Mouse (Mus musculus): Measurements from ENCODE around the gene Sntb2. TPM values are rescaled to one million over a fixed set of nuclear protein-coding genes. Genes with fewer than 3 reads are reported as not detected.

Gene Sntb2
- polyA plus RNA-seq, 1 experiment from 2014 or later = 7.4 TPM

DNA sequence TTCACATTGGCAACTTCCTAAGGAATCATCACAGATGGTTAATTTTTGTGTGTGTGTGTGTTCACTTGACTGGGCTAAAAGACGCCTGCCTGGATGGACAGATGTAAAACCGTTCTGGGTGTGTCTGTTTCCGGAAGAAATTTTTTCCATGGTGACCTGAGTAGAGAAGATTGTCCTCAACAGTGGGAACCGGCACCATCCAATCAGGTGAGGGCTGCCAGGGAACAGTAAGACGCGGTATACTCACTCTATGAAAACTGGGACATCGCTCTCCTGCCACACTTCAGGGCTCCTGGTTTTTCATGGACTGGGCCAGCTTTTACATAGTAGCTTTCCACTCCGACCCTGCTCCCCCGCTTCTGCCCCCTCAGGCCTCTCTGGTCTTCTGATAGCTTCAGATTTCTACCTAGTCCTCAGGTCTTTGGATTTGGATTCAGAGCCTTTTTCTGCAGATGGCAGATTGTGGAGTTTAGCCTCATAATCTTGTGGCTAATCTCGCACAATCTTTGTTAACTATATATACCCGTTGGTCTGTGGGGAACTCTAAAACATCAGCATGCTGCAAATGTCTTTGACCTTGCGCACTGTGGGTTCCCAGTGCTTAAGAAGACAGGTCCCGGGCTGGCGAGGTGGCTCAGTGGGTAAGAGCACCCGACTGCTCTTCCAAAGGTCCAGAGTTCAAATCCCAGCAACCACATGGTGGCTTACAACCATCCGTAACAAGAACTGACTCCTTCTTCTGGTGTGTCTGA lies 1.1 kb upstream of the Sntb2 start:
- no peak overlapping the region for H3K4me3 ChIP-seq
- WGBS = 83% methylated on average over 16 of the region's 16 CpGs
- peak; percentile 14 for DNase-seq (ENCODE audit: extremely low spot score, low spot score)
- peaks cover 42% of the 10 kb centered on the region for H3K27me3 ChIP-seq (ENCODE audit: poor library complexity, severe bottlenecking)
- no peak overlapping the region for H3K27ac ChIP-seq
- peaks cover 51% of the 10 kb centered on the region for H3K4me1 ChIP-seq
- H3K36me3 ChIP-seq (replicated peaks) = no peaks in the 10 kb centered on the region
- H3K9me3 ChIP-seq = no peaks in the 10 kb centered on the region

DNA sequence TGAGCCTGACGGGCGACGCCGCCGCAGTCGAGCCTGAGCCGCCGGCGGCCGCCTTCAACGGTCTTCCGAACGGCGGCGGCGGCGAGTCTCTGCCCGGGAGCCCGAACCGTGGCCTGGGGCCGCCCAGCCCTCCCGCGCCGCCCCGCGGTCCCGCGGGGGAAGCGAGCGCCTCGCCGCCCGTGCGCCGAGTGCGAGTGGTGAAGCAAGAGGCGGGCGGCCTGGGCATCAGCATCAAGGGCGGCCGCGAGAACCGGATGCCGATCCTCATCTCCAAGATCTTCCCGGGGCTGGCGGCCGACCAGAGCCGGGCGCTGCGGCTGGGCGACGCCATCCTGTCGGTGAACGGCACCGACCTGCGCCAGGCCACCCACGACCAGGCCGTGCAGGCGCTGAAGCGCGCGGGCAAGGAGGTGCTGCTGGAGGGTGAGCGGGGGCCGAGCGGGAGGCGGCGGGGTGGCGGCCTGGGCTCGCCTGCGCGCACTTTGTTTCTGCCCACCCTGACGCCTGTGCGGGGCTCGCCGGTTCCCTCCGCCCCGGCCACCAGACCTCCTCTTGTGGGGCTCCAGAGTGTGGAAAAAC lies 438 bp downstream of the Sntb2 start:
- H3K27ac ChIP-seq = peak overlapping the region; percentile 95
- H3K4me3 ChIP-seq = peak overlapping the region; percentile 96
- H3K36me3 ChIP-seq (replicated peaks) = no peaks in the 10 kb centered on the region
- H3K9me3 ChIP-seq = no peaks in the 10 kb centered on the region
- peak; percentile 62 for DNase-seq (ENCODE audit: extremely low spot score, low spot score)
- H3K27me3 ChIP-seq (ENCODE audit: poor library complexity, severe bottlenecking) = peaks cover 42% of the 10 kb centered on the region
- under 1% methylated on average over 76 of the region's 76 CpGs for WGBS
- peaks cover 47% of the 10 kb centered on the region for H3K4me1 ChIP-seq

DNA sequence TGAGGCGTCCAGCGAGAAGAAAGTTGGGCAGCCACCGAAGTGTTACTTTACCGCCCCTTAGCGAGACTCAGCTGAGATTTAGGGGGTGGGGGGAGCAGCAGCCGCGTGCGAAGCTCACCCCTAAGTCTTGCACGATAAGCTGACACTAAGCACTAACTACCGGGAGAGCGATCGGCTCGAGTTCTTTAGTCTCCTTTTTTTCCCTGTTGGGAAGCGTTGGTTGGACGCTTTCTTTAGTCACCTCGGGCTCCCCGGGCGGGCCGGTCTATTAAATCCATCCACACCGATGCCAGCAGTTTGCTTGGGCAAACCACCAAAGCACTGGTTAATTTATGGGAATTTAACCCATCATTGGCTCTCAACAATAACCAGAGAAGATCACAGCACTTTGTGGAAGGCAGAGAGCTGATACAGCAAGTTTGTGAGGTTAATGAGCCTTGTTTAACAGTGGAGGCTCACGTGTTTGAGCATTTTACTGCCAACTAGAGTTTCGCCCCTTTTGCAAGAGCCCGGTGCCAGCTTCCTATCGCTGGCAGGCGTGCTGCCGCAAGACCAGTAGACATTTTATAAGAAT lies 1.0 kb downstream of the Sntb2 start:
- peaks cover 37% of the 10 kb centered on the region for H3K27me3 ChIP-seq (ENCODE audit: poor library complexity, severe bottlenecking)
- peak overlapping the region; percentile 96 for H3K4me3 ChIP-seq
- H3K4me1 ChIP-seq = peaks cover 43% of the 10 kb centered on the region
- H3K9me3 ChIP-seq = no peaks in the 10 kb centered on the region
- 2% methylated on average over 26 of the region's 26 CpGs for WGBS
- peak overlapping the region; percentile 95 for H3K27ac ChIP-seq
- DNase-seq (ENCODE audit: extremely low spot score, low spot score) = peak; percentile 49
- no peaks in the 10 kb centered on the region for H3K36me3 ChIP-seq (replicated peaks)

GRCm38 (mm10) chr8:106937081-106937800 lies 1.7 kb downstream of the Sntb2 start:
- WGBS = 57% methylated on average over 14 of the region's 14 CpGs
- no peaks in the 10 kb centered on the region for H3K9me3 ChIP-seq
- H3K4me3 ChIP-seq = peak overlapping the region; percentile 96
- H3K27ac ChIP-seq = no peak overlapping the region
- peaks cover 38% of the 10 kb centered on the region for H3K4me1 ChIP-seq
- DNase-seq (ENCODE audit: extremely low spot score, low spot score) = no peak
- H3K36me3 ChIP-seq (replicated peaks) = no peaks in the 10 kb centered on the region
- peaks cover 30% of the 10 kb centered on the region for H3K27me3 ChIP-seq (ENCODE audit: poor library complexity, severe bottlenecking)

GRCm38 (mm10) chr8:106941806-106942205 lies 6.3 kb downstream of the Sntb2 start:
- no peaks in the 10 kb centered on the region for H3K9me3 ChIP-seq
- peaks cover 8% of the 10 kb centered on the region; the same call in 1 of the 2 replicates for H3K27me3 ChIP-seq (ENCODE audit: poor library complexity, severe bottlenecking)
- DNase-seq (ENCODE audit: extremely low spot score, low spot score) = no peak
- H3K27ac ChIP-seq = no peak overlapping the region
- H3K36me3 ChIP-seq (replicated peaks) = peaks cover 10% of the 10 kb centered on the region
- no peak overlapping the region for H3K4me3 ChIP-seq
- 93% methylated on average over 3 of the region's 3 CpGs for WGBS
- H3K4me1 ChIP-seq = peaks cover 17% of the 10 kb centered on the region

DNA sequence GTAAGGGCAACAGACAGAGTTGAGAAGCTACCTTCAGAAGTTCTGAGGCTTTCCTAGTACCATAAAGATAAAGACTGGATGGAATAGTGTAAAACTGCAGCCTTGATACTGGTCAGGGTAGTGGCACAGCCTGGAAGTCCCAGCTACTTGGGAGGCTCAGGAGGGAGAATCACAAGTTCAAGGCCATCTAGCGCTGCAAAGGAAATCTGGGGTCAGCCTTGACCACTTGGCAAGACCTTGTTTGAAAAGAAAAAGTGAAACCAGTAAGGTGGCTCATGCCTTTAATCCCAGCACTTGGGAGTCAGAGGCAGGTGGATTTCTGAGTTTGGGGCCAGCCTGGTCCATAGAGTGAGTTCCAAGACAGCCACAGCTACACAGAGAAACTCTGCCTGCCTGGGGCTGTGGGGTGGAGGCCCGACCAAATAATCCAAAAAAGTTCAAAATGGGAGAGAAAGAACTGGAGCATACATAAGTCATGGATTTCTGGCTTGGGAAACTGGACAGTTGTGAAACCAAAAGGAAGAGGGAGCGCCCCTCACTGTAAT lies 8.4 kb downstream of the Sntb2 start:
- Histone ChIP-seq H3K27me3 (ENCODE audit: poor library complexity, severe bottlenecking) (no peaks in the 10 kb centered on the region), H3K36me3 (replicated peaks) (peaks cover 10% of the 10 kb centered on the region), H3K27ac (no peak overlapping the region), H3K9me3 (no peaks in the 10 kb centered on the region), H3K4me3 (no peak overlapping the region), H3K4me1 (peaks cover 3% of the 10 kb centered on the region; the same call in 1 of the 2 replicates)
- 90% methylated on average over 3 of the region's 3 CpGs for WGBS
- no peak for DNase-seq (ENCODE audit: extremely low spot score, low spot score)

DNA sequence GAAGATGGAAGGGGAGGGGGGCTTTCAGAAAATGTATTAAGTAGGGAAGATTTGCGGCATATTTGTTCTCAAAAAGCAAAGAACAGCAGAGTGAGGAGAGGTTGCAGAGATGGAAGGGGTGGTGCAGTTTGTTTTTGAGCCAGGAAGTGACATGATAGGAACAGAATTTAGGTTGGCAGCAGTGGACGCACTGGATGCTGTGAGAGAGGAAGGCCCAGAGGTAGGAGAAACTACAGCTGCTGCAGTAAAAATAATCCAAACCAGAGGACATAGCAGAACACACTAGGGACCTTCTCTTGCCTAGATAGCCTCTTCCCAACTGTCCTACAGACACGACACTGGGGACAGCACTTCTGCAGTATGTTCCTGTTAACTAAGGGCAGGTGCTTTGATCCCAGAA lies 9.2 kb downstream of the Sntb2 start:
- H3K4me3 ChIP-seq = no peak overlapping the region
- peaks cover 10% of the 10 kb centered on the region for H3K36me3 ChIP-seq (replicated peaks)
- H3K27ac ChIP-seq = no peak overlapping the region
- H3K9me3 ChIP-seq = no peaks in the 10 kb centered on the region
- WGBS = 85% methylated on average over 3 of the region's 3 CpGs
- H3K4me1 ChIP-seq = peaks cover under 1% of the 10 kb centered on the region; the same call in 1 of the 2 replicates
- DNase-seq (ENCODE audit: extremely low spot score, low spot score) = no peak
- H3K27me3 ChIP-seq (ENCODE audit: poor library complexity, severe bottlenecking) = no peaks in the 10 kb centered on the region

DNA sequence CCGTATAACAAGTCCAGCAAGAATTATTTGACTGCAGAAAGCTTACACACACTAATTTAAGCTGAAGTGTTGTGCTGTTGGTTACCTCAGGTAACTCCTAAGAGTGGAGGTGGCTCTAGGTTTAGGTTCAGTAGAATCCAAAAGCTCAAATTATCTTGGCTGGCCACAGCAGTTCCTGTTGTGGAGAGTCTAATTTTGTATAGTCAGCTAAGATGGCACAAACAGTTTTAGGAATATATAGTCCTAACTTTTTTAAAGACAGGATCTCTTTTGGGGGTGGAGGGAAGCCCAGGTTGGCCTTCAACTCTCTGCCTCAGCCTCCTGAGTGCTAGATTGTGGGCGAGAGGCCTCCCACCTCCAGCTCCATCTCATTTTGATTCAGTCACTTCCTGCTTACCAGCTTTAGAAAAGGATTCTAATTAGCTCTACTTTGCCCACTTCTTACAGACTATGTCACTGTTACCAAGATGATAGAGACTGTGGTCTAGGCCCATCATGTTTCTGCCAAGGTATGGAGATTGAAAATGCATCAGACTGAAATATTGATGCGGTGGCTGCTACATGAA lies 13.2 kb downstream of the Sntb2 start:
- Histone ChIP-seq H3K27ac (no peak overlapping the region), H3K4me3 (no peak overlapping the region), H3K36me3 (replicated peaks) (peaks cover 4% of the 10 kb centered on the region), H3K4me1 (no peaks in the 10 kb centered on the region), H3K27me3 (ENCODE audit: poor library complexity, severe bottlenecking) (no peaks in the 10 kb centered on the region), H3K9me3 (no peaks in the 10 kb centered on the region)
- no peak for DNase-seq (ENCODE audit: extremely low spot score, low spot score)
- 84% methylated on average over 3 of the region's 3 CpGs for WGBS

GRCm38 (mm10) chr8:106951707-106952106 lies 16.2 kb downstream of the Sntb2 start:
- WGBS = 75% methylated on average over 4 of the region's 4 CpGs
- DNase-seq (ENCODE audit: extremely low spot score, low spot score) = no peak
- no peaks in the 10 kb centered on the region for H3K27me3 ChIP-seq (ENCODE audit: poor library complexity, severe bottlenecking)
- H3K9me3 ChIP-seq = no peaks in the 10 kb centered on the region
- no peaks in the 10 kb centered on the region for H3K4me1 ChIP-seq
- H3K36me3 ChIP-seq (replicated peaks) = no peaks in the 10 kb centered on the region
- H3K4me3 ChIP-seq = no peak overlapping the region
- no peak overlapping the region for H3K27ac ChIP-seq

DNA sequence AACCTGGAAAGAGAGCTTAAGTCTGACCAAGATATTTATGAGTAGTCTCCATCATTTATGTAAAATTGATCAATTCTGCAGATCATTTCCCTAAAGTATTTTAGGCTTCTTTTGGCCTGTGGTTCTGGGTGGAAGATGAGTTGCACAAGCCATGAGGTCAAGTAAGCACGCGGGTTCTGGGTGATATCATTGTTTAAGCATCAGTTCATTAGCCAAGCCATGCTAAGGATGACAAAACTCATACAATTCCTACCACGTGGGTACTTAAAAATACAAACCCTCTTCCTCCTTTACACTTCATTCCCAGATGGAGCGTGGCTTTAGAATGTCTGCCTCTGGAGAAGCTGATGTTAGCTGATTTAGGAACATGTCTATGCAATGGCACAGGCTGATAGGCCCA lies 18.0 kb downstream of the Sntb2 start:
- Histone ChIP-seq H3K36me3 (replicated peaks) (0 out of 2 replicates have a peak, but pooled peaks cover 3% of the 10 kb centered on the region), H3K4me3 (no peak overlapping the region), H3K27ac (no peak overlapping the region), H3K9me3 (no peaks in the 10 kb centered on the region), H3K27me3 (ENCODE audit: poor library complexity, severe bottlenecking) (no peaks in the 10 kb centered on the region), H3K4me1 (no peaks in the 10 kb centered on the region)
- 88% methylated on average over 4 of the region's 4 CpGs for WGBS
- DNase-seq (ENCODE audit: extremely low spot score, low spot score) = no peak

DNA sequence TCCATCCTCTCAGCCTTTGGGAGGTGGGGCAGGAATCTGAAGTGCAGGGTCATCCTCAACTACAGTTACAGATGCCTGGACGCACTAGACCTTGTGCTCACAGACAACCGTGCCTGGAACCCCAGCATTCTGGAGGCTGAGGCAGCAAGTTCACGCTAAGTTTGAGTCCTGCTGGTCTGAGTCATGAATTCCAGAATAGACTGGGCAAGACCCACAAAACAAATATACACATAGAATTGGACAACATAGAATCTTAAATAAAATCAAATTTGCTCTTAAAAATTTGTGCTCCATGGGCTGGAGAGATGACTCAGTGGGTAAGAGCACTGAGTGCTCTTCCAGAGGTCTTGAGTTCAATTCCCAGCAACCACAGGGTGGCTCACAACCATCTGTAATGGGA lies 21.5 kb downstream of the Sntb2 start:
- DNase-seq (ENCODE audit: extremely low spot score, low spot score) = no peak
- H3K4me3 ChIP-seq = no peak overlapping the region
- no peaks in the 10 kb centered on the region for H3K27me3 ChIP-seq (ENCODE audit: poor library complexity, severe bottlenecking)
- H3K9me3 ChIP-seq = no peaks in the 10 kb centered on the region
- 85% methylated on average over 3 of the region's 3 CpGs for WGBS
- 0 out of 2 replicates have a peak, but pooled peaks cover 3% of the 10 kb centered on the region for H3K36me3 ChIP-seq (replicated peaks)
- no peak overlapping the region for H3K27ac ChIP-seq
- no peaks in the 10 kb centered on the region for H3K4me1 ChIP-seq

DNA sequence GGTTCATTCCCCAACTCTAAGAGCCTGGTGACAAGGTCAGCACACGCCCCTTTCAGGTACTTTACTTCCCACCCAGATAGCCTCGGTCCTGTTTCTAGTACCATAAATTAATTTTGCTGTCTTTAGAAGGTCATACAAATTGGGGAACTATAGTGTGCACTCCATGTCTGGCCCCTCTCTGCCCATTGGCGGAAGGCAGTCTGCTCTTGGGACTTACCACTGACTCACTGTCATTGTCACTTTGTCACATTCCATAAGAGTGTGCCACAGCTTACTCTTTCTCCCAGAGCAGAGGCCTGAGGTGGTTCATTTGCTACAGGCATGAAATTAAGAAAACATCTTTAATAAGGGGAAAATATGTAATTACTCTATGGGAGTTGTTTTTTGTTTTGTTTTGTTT lies 22.7 kb downstream of the Sntb2 start:
- no peaks in the 10 kb centered on the region for H3K9me3 ChIP-seq
- 92% methylated on average over 3 of the region's 3 CpGs for WGBS
- H3K27me3 ChIP-seq (ENCODE audit: poor library complexity, severe bottlenecking) = no peaks in the 10 kb centered on the region

More for the DNA sequence above, 22.7 kb downstream of the Sntb2 start:
- Histone ChIP-seq H3K36me3 (replicated peaks) (0 out of 2 replicates have a peak, but pooled peaks cover 3% of the 10 kb centered on the region), H3K27ac (no peak overlapping the region), H3K4me1 (peaks cover 8% of the 10 kb centered on the region), H3K4me3 (no peak overlapping the region)
- no peak for DNase-seq (ENCODE audit: extremely low spot score, low spot score)
